Mouse (Mus musculus) heart, postnatal 10 days (tissue): ENCODE measurements at regions not wholly inside any gene's neighbourhood (a gene's known extent, or its start where the extent isn't known, plus 50 kb on each side); places are given as distances from the start of the nearest gene placed in this dataset.
A peak's percentile ranks its signal among the peaks of the same experiment; 100 is the strongest.

Experiments used
- DNase-seq, 2 experiments: peaks; one replicate each; pipeline ENCODE4 v3.0.0; 2021
- intact Hi-C: fragments of 180-260 bp; cut with DNase I; formaldehyde crosslinking; loops from one replicate; pipeline ENCODE4 v1.15.1; 2025

- peak; percentile 16 to 19 for DNase-seq
- intact Hi-C loops: no loop called here
Measured at GRCm38 (mm10) chr1:78761061-78761515, 55.5 kb upstream of the Kcne4 start.
